Mouse (Mus musculus): ENCODE measurements around the gene Ifngr2. TPM values are rescaled to one million over a fixed set of nuclear protein-coding genes. Genes with fewer than 3 reads are reported as not detected.
"Not testable (repeated sequence)": the region's sequence is repeated elsewhere in the genome, so short reads cannot be mapped to it uniquely, and the experiment has no call there.

Gene Ifngr2
- total RNA-seq (2021): 100 to 1,000 TPM in 1 of 2 experiments, 10 to 100 TPM in 1; 73.3 to 106 TPM
- long read RNA-seq, transcript Ifngr2-201 (7 exons, 3,708 nt): major isoform, 262 of 289 reads
- long read RNA-seq, partial matches to known transcripts: 13 of 289 reads
- long read RNA-seq, other reads (novel, unspliced or antisense): 14 of 289 reads

DNA sequence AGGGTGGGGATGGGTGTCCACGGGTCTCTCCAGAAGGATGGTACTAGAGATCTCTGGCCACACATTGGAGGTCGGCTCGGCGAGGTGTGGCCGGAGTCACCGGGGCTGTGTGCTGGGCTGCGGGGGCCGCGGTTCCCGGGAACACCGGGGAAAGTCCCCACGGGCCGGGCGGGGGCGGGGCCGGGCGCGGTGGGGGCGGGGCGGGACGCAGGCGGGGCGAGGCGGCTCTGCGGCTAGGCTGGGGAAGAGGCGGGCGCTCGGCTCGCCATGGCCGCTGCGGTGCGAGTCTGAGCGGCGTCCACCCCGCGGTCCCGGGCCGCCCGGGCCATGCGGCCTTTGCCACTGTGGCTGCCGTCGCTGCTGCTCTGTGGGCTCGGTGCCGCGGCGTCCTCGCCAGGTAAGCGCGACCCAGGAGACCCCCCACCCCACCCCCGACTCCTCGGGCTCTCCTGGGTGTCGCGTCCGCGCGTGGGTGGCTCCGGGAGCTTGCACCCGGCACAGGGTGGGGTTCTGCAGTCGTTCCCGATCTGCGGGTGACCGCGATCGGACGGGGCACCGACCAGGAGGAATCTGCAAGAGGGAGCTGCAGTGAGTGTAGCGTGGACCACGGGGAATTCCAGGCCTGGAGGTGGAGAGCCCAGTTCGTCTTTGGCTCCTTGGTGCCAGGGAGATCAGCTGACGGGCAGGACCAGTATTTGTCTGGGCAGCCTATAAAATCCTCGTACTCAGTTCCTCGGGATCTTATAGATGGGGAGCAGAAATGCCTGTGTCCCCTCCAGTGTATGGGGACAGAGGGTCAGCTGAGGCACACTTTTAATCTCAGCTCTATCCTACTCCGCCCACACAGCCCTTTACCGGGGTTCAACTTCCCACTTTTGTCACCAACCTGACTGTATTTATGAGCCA is at the start of gene Ifngr2:
Ifngr2 (plus strand) TSS at position 237 of the 906 bp plus-strand sequence.
- DNase-seq (ENCODE audit: low spot score in 2 of 2): peak; percentile 49 to 68

DNA sequence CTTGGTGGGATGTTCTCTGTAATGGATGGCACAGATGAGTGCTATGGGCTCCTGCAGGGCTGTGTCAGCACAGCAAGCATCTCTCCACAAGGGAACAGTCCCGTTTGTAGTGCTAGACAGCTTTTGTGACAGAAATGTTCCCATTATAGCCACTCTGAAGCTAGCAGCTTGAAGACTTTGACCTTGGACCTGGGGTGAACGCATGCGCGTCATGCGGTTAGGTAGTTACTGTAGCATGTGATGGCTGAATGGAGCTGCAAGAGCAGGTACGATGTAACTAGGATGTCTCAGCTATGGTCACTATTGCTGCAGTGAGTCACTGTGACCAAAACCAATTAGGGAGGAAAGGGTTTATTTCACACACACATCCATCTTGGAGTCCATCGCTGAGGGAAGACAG is 48.8 kb upstream of the Ifngr2 start:
- no peak for DNase-seq (ENCODE audit: low spot score in 2 of 2)

DNA sequence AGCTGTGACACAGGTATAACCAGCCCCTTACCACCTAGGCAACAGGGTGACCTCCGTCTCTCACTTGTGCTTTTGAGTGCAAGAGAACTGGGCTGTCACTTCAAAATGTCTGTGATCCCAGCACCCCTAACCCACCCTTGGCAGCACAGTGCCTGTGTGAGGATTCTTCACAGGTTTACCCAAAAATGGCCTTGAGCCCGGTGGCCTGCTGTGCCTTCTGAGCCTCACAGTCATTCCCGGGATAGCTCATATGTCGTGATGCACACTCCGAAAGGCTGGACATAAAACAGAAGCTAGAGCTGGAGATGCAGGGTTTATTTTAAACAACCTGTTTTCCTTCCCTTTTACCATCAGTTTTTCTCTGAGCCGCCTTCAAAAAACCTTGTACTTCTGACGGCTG is 42.2 kb upstream of the Ifngr2 start:
- DNase-seq (ENCODE audit: low spot score in 2 of 2): no peak

DNA sequence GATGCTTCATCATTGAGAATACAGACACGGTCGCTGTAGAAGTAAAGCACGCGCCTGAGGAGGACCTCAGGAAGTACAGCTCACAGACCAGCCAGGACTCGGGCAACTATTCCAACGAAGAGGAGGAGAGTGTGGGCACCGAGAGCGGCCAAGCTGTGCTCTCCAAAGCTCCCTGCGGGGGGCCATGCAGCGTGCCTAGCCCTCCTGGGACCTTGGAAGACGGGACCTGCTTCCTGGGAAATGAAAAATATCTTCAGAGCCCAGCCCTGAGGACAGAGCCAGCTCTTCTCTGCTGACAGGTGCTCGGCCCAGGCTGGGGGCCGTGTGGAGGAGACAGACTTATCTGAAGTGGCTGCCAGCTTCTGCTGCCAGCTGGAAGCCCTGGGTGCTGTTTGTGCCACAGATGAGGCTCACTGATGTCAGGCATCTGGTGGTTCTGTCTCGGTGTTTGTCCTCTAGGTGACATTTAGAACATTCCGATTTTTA is 41.7 kb upstream of the Ifngr2 start:
- DNase-seq (ENCODE audit: low spot score in 2 of 2): peak; percentile 70 to 72

DNA sequence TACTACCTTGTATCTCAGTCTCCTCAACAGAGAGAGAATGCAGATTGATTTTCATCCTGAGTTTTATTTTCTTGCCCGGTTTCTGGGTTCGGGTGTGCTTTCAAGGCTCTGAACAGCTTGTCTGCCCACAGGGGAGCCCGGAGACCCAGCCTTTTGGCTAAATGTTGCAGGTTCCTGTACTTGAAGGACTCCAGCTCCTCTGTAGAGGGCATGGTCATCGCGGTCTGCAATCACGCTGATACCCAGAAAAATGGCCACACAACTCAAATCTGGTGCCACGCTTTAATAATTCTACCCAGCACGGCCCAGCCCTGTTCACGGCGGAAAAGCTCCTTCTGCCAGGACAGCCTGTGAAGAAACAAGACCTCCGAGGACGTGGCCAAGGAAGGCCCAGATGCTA is 40.5 kb upstream of the Ifngr2 start:
- DNase-seq (ENCODE audit: low spot score in 2 of 2): no peak

DNA sequence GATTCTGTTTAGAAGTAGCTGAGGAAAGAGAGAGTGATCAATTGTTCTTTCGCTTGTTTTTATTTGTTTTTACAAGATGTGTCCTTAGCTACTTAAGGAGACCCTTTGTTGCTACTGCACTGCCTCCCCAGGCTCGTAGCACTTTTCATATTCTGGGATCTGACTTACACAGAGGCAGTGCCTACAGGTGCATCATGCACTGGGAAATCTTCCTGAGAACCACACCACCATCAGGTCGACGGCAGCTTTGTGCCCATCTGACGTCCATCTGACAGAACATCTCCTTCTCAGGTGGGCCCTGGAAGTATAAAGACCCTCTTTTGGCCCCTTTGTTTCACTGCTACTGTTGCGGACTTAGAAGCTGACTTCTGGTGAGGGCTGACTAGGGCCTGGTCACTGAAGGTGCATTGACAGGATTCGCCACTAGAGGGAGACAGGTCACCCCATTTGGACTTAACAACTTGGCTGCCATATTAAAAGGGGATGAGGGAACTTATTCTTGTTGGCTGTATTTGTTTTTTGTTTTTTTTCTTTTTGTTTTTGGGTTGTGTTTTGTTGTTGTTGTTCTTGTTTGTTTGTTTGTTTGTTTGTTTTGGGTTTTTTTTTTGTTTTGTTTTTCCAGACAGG is 34.6 kb upstream of the Ifngr2 start:
- DNase-seq (ENCODE audit: low spot score in 2 of 2): peak; percentile 92

DNA sequence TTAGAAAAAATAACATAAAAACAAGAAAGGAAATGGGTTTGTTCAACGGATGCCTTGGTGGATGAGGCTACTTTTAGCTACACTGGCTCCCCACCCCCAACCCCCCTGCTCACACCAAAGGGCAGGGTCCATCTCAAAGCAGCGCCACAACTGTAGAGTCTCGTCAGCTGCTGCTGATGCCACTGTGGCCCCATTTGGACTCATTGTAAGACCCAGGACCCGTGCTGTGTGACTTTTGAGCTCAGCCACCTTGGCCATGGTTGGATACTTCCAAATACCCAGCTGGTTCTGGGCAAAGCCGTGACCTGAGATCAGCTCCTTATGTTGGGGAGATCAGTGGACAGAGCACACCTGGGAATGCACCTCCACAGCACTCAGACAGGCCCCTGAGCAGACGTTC is 33.8 kb upstream of the Ifngr2 start:
- no peak for DNase-seq (ENCODE audit: low spot score in 2 of 2)

DNA sequence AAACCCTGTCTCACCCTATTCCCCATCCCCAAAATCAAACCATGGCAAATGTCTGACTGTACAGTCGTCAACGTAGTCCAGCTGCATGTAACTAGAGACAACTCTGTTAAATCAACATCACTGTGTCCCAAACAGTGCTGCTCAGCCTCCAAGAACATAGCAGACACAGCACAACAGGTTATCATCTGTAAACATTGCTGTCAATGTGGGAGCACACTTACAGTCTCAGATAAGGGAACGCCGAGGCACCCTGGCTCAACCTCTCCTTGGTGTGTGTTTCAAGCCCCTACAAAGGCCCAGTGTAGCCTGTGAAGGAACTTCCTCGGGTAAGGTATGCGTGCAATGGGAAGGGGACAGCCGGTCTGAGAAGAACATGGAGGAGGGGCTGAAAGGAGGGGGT is 29.9 kb upstream of the Ifngr2 start:
- DNase-seq (ENCODE audit: low spot score in 2 of 2): no peak

DNA sequence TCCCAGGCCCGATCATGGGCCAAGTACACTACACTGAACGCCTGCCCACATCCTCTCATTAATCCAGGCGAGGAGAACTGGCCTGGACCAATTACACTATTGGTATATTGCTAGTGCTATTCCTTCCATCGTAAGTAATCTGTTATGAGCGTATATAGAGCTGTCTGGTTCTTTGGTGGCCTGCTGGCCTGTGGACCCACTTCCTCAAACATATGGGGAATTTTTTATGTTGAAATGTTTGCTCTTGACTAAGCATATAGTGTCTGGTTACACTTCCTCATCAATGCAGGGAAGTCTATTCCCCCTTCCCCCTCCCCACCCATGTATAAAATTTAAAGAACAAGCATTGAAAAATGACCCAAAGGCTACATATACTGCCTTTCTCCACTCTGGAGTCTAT is 24.8 kb upstream of the Ifngr2 start:
- no peak for DNase-seq (ENCODE audit: low spot score in 2 of 2)

DNA sequence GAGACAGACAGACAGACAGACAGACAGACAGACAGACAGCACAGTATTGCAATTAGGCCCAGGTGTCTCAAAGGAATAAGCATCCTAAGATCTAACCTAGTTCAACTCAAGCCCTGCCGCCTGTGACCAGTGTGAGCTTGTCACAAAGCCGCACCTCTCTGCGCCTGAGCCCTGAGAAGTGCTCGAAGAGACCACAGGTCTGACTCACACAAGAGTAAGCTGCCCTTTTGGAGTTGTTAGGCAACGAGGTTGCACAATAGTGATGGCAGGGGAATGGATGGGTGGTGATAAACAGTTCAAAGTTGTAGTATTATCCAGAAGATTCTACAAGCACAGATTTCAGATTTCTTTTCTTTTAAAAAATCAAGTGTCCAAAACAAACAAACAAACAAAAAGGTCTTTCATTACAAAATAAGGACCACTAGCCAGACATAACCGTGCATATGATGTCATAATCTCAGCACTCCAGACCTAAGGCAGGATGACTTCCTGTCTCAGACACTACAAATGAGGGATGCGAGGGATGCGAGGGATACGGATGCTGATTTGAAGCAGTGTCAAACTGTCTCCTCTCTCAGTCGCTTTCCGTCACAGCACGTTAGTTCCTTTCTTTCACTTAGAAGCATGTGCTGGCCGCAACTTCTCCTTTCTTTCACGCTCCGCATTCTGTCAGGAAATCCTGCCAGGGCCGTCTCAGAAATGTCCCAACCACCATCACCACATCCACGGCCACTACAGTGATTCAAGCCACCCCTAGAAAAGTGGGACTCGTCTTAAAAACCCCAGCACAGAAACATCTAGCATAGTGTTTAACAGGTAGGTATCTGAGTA is 24.2 kb upstream of the Ifngr2 start:
- no peak for DNase-seq (ENCODE audit: low spot score in 2 of 2)

DNA sequence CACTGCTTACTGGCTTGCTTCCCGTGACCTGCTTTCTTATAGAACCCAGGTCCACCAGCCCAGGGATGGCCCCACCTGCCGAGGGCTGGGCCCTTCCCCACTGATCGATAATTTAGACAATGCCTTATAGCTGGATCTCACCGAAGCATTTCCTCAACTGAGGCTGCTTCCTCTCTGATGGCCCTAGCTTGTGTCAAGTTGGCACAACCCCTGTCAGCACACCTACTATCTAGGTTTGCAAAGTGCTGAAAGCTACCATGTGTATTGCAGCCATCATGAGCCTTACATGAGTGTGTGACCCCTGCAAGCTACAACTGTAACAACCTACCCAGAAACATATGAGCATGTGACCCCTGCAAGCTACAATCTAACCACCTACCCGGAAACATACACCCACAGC is 22.7 kb upstream of the Ifngr2 start:
- DNase-seq (ENCODE audit: low spot score in 2 of 2): no peak

DNA sequence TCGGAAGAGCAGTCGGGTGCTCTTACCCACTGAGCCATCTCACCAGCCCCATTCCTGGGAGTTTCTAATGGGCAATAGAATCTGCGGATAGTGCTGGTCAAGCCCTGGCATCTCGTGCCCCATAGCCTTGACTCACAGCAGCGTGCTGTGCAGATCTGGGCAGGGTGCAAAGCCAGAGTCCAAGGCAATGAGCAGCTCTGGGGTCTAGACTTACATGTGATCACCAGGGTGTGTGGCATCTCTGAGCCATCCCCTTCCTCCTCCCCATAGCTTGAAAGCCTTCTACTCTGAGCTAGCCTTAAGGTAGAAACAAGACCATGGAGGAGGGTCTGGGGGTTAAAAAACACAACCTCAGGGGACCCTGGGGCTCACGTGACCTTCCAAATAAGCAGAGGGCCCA is 20.6 kb upstream of the Ifngr2 start:
- DNase-seq (ENCODE audit: low spot score in 2 of 2): no peak

DNA sequence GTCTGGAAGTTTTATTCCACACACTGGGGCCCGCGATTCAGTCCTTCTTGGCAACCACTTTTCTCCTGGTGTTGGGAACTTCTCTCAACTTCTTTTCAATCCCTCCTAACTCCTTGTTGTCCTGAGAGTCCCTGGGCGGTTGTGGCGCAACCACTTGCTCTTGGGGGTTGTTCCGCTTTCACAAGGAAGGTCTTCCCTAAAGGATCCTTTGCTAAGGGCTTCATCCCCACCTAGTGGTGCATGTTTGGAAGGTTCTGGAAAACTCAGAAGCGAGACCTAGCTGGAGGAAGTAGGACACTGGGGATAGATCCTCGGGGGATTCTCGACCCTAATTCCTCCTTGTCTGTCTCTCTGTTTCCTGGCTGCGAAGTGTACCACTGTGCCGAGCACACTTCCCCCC is 19.8 kb upstream of the Ifngr2 start:
- peak in 1 of 2 experiments; percentile 41 for DNase-seq (ENCODE audit: low spot score in 2 of 2)

DNA sequence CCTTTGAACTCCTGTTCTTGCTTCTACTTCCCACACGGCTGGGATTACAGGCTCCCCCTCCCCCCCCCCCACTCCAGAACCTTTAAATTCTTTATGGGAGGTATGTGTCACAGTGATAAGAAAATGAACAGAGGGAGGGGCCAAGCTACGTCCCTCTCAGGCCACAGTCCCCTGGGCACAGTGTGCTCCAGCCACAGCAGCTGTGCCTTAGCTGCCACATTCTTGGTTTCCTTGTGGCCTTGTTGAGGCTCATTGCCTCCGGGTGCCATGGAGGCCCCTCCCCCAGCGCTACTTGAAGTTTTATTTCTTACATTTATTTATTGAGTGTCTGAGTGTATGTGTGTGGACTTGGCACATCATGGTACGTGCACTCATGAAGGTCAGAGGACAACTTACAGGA is 19.4 kb upstream of the Ifngr2 start:
- DNase-seq (ENCODE audit: low spot score in 2 of 2): no peak

DNA sequence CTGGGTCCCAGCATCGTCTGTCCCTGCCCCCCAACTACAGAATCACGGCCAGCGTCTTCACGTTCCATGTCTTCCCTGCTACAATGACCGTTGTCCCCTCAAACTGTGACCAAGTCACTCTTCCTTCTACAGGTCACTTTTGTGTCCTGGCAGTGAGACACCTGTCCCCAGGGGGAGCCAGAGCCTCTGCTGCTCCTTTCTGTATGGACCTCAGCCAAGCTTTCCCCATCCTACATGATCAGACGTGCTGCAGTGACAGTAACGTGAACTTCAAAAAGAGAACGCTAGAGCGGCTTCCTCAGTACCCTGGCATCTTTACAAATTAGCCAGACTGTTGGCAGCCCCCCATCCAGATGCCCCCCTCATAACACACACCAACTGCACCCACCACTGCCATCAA is 18.3 kb upstream of the Ifngr2 start:
- no peak for DNase-seq (ENCODE audit: low spot score in 2 of 2)

DNA sequence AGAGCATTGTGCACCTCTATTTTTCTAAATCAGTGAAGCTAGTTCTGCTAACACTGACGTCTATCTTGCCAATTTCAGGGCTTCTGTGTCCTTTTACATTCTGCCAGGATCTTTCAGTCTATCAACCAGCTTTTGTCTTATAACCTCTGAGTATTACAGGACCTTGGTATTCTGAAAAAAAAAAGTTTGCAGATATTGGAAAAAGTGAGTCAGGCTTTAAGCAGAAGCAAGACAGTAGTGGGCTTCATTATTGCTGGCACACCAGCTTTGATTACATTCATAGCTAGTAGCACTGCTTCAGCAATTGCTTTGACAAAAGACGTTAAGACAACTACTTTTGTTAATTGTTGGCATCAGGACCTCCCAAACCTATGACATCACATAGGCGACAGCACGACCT is 16.0 kb upstream of the Ifngr2 start:
- not testable (repeated sequence) for DNase-seq (ENCODE audit: low spot score in 2 of 2)

DNA sequence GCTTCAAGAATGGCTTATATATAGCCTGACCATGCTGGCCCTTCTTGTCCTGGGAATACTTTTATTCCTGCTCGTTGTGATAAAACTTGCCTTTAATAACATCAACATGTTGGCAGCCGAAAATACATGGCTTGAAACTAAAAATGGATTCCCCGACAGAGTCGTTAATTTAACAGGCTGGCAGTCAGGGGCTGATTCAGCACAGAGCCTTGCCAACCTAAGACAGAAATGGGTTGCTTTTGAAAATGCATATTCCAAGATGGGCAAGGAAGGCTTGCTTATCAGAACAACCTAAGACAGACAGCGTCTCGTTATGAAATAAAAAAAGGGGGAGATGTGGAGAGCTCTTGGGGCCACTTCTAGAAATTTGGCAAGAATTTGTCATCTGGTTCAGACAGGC is 15.0 kb upstream of the Ifngr2 start:
- no peak for DNase-seq (ENCODE audit: low spot score in 2 of 2)

DNA sequence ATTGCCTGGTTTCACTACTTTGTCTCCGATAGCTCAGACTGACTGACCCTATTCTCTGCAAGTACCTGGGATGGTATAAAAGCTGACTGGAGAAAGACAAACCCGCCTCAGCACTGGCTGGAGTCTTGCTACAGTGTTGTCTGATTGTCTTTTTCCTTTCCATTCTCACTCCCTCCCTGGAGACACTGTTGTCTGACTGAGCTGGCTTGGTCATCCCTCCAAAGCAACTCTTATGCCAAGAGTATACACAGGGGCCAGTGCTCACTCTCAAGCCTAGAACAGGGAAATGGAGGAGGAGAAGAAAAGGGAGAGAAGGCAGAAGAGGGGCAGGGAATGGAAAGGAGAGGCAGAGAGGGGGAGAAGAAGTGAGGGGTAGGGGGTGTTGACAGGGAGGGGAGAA is 14.4 kb upstream of the Ifngr2 start:
- no peak for DNase-seq (ENCODE audit: low spot score in 2 of 2)

DNA sequence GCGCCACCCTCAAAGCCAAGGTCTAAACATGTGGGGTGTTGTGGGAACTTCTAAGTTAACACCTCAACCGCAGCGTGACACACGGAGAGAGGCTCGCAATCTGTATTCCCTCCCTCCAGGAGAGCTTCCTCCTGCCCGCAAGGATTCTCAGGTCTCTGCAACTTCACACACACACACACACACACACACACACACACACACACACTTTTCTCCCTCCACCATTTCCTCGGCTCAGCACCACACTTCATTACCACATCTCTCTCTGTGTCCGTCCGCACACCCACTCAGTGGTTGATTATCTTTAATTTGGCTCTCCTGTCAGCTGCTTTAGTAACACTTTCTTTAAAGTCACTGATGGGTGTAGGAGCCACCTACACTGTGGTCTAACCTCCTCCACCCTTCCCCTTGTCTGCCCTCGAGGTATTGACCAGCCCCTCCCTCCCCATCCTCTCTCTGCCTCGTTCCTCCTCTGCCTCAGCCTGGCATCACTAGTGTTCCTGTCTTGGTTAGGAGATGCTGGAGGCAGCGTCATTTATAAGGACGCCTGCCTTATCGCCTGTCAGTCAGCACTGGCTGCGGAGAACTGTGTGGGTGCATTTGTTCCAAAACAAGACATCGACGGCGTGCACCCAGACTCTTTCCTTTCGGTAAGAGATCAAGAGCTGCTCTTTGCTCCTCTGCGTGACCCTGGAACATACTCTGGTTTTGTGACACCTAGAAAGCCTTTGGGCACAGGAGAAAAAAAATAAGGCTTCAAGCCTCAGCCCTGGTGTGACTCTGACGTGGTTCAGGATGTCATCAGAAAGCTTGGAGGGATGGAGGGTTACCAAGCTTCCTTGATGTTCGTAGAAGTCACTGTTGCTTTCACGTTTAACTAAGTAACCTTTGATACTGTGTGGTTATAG is 13.5 kb upstream of the Ifngr2 start:
- no peak for DNase-seq (ENCODE audit: low spot score in 2 of 2)

DNA sequence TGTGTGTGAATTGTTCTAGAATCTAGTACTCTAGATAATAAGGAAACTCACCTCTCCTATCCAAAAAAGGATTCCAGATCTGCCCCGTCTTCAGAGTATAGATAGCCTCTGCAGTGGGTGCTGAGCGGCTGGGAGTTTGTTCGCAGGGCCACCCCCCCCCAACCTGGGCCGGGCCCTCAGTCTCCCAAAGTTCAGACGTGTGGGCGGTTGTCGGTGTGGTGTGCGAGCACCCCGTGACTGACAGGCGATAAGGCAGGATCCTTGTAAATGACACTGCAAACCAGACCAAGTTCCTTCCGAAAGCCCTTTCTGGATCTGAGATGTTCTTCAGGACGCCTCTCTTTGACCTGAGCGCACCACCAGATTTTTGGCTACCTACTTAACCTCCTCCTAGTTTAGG is 12.4 kb upstream of the Ifngr2 start:
- DNase-seq (ENCODE audit: low spot score in 2 of 2): no peak

All from layer of hippocampus, postnatal 10 days (tissue).